In genomic region chr4:111645831-111646166, GRCm38 (mm10) we compare ENCODE assay signal across 8 mouse cellular contexts.
DNase-seq lines count a peak whose midpoint lies in the region; ATAC-seq and TF ChIP-seq lines count a peak whose summit lies in the region.

No protein-coding gene starts in this region.

- H3K4me2 ChIP-seq in limb, embryonic 11.5 days (ENCODE audit: low read depth, severe bottlenecking): no peak overlapping the region
- H3K4me2 ChIP-seq in heart, embryonic 16.5 days (ENCODE audit: low read depth, low read length): peak overlapping the region; percentile 51
- no peak overlapping the region for H3K4me2 ChIP-seq in limb, embryonic 14.5 days (replicated peaks; ENCODE audit: low read depth, low read length, severe bottlenecking)

- no peaks in the 10 kb centered on the region for H3K27me3 ChIP-seq in limb, embryonic 11.5 days (ENCODE audit: control insufficient read depth, insufficient read depth, low read length)
- no peaks in the 10 kb centered on the region for H3K27me3 ChIP-seq in limb, embryonic 10.5 days (ENCODE audit: low read depth, poor library complexity, severe bottlenecking)
- no peaks in the 10 kb centered on the region for H3K27me3 ChIP-seq in heart, embryonic 16.5 days (ENCODE audit: control insufficient read depth, insufficient read depth, low read length)
- no peaks in the 10 kb centered on the region for H3K27me3 ChIP-seq in limb, embryonic 14.5 days (ENCODE audit: control insufficient read depth, insufficient read depth, low read length)

- no peak overlapping the region for H3K4me3 ChIP-seq in limb, embryonic 11.5 days (ENCODE audit: low read depth, low read length)
- H3K4me3 ChIP-seq in limb, embryonic 10.5 days: no peak overlapping the region
- no peak overlapping the region for H3K4me3 ChIP-seq in cortical plate, adult 2 months (ENCODE audit: insufficient read depth, low read length)
- 0 out of 2 replicates have a peak overlapping the region, but pooled peaks have one; percentile 14 for H3K4me3 ChIP-seq in heart, embryonic 16.5 days (ENCODE audit: low read length)
- no peak overlapping the region for H3K4me3 ChIP-seq in limb, embryonic 14.5 days (replicated peaks; ENCODE audit: low read length)

- peak; percentile 27 for DNase-seq in limb, embryonic 11.5 days (ENCODE audit: low spot score)
- no peak for DNase-seq in limb, embryonic 10.5 days (ENCODE audit: low spot score)
- DNase-seq in limb, embryonic 14.5 days (ENCODE audit: low spot score): peak; percentile 12
- DNase-seq in spleen, postnatal 36 days (ENCODE audit: low spot score in 2 of 2): no peak
- DNase-seq in thymus, postnatal 25 days: no peak

- 0 out of 2 replicates have a peak, but pooled peaks have one; percentile 31 for ATAC-seq in limb, embryonic 11.5 days (ENCODE audit: insufficient number of reproducible peaks, low FRiP score, low TSS enrichment, low read depth)
- no peak for ATAC-seq in heart, embryonic 16.5 days (replicated peaks; ENCODE audit: extremely low read depth, insufficient read depth, low FRiP score)
- ATAC-seq in limb, embryonic 14.5 days (ENCODE audit: low FRiP score, low read depth): 0 out of 2 replicates have a peak, but pooled peaks have one; percentile 53
- no peak for ATAC-seq in inflammation-experienced regulatory T-cells, adult 6 months

- 55% methylated on average over 1 of the region's 1 CpGs for WGBS in limb, embryonic 11.5 days
- 54% methylated on average over 1 of the region's 1 CpGs for WGBS in limb, embryonic 10.5 days
- WGBS in heart, embryonic 16.5 days: 44% methylated on average over 1 of the region's 1 CpGs
- 80% methylated on average over 1 of the region's 1 CpGs for WGBS in limb, embryonic 14.5 days

- H3K9me3 ChIP-seq in limb, embryonic 11.5 days (ENCODE audit: control insufficient read depth, low read length): no peaks in the 10 kb centered on the region
- H3K9me3 ChIP-seq in limb, embryonic 10.5 days (replicated peaks): no peaks in the 10 kb centered on the region
- H3K9me3 ChIP-seq in heart, embryonic 16.5 days (replicated peaks; ENCODE audit: control insufficient read depth, low read length): no peaks in the 10 kb centered on the region
- no peaks in the 10 kb centered on the region for H3K9me3 ChIP-seq in limb, embryonic 14.5 days (ENCODE audit: control insufficient read depth, low read length)

- H3K36me3 ChIP-seq in limb, embryonic 11.5 days (ENCODE audit: control insufficient read depth, insufficient read depth, low read length): no peaks in the 10 kb centered on the region
- no peaks in the 10 kb centered on the region for H3K36me3 ChIP-seq in limb, embryonic 10.5 days
- H3K36me3 ChIP-seq in heart, embryonic 16.5 days (ENCODE audit: control insufficient read depth, insufficient read depth): no peaks in the 10 kb centered on the region
- no peaks in the 10 kb centered on the region for H3K36me3 ChIP-seq in limb, embryonic 14.5 days (ENCODE audit: control insufficient read depth, insufficient read depth, low read length)

- no peak overlapping the region for H3K9ac ChIP-seq in limb, embryonic 11.5 days (ENCODE audit: low read length)
- H3K9ac ChIP-seq in heart, embryonic 16.5 days (ENCODE audit: low read length): peak overlapping the region; percentile 20; the same call in 1 of the 2 replicates
- no peak overlapping the region for H3K9ac ChIP-seq in limb, embryonic 14.5 days (ENCODE audit: low read depth, low read length, severe bottlenecking)

- no peaks in the 10 kb centered on the region for H3K4me1 ChIP-seq in limb, embryonic 11.5 days (ENCODE audit: control insufficient read depth, insufficient read depth, low read length)
- H3K4me1 ChIP-seq in limb, embryonic 10.5 days: no peaks in the 10 kb centered on the region
- no peaks in the 10 kb centered on the region for H3K4me1 ChIP-seq in cortical plate, adult 2 months (ENCODE audit: control insufficient read depth, insufficient read depth, low read length)
- 0 out of 2 replicates have a peak, but pooled peaks cover 4% of the 10 kb centered on the region for H3K4me1 ChIP-seq in heart, embryonic 16.5 days (ENCODE audit: control insufficient read depth, insufficient read depth, low read length)
- H3K4me1 ChIP-seq in limb, embryonic 14.5 days (ENCODE audit: control insufficient read depth, insufficient read depth, low read length): no peaks in the 10 kb centered on the region

- no peak for TF ChIP-seq POLR2A in cortical plate, adult 2 months (IDR thresholded peaks at IDR 0.05; ENCODE audit: extremely low read depth, insufficient read depth, low read length)
- TF ChIP-seq POLR2A in limb, embryonic 14.5 days (IDR thresholded peaks at IDR 0.05; ENCODE audit: borderline replicate concordance, extremely low read depth, insufficient read depth, insufficient read length): no peak

- no peak overlapping the region for H3K27ac ChIP-seq in limb, embryonic 11.5 days (replicated peaks; ENCODE audit: low read depth, low read length)
- H3K27ac ChIP-seq in limb, embryonic 10.5 days: no peak overlapping the region
- H3K27ac ChIP-seq in cortical plate, adult 2 months (ENCODE audit: insufficient read depth, low read length): no peak overlapping the region
- H3K27ac ChIP-seq in heart, embryonic 16.5 days (ENCODE audit: low read length): no peak overlapping the region
- no peak overlapping the region for H3K27ac ChIP-seq in limb, embryonic 14.5 days (replicated peaks; ENCODE audit: low read depth, low read length)

- TF ChIP-seq CTCF in cortical plate, adult 2 months (IDR thresholded peaks at IDR 0.05; ENCODE audit: extremely low read depth, insufficient read depth, low read length): peak; percentile 72

Comparison
In these comparisons a context has a peak if more than half of its experiments do, and no peak if none do; other contexts are left out.
1. DNase-seq: peak in limb, embryonic 11.5 days (single experiment) and limb, embryonic 14.5 days (single experiment); none in limb, embryonic 10.5 days (single experiment), spleen, postnatal 36 days (0 of 2) and thymus, postnatal 25 days (single experiment).
2. ATAC-seq: peak in limb, embryonic 11.5 days (single experiment) and limb, embryonic 14.5 days (single experiment); none in heart, embryonic 16.5 days (single experiment) and inflammation-experienced regulatory T-cells, adult 6 months (single experiment).